Mouse (Mus musculus): Measurements from ENCODE around the gene Zmpste24. TPM values are rescaled to one million over a fixed set of nuclear protein-coding genes. Genes with fewer than 3 reads are reported as not detected.
A peak's percentile ranks its signal among the peaks of the same experiment; 100 is the strongest.

Gene Zmpste24
- polyA plus RNA-seq (2014; fragmentation: Nextera tagmentation; extraction: Ambion mirVana) = 24.3 and 28.2 TPM in 2 replicates

DNA sequence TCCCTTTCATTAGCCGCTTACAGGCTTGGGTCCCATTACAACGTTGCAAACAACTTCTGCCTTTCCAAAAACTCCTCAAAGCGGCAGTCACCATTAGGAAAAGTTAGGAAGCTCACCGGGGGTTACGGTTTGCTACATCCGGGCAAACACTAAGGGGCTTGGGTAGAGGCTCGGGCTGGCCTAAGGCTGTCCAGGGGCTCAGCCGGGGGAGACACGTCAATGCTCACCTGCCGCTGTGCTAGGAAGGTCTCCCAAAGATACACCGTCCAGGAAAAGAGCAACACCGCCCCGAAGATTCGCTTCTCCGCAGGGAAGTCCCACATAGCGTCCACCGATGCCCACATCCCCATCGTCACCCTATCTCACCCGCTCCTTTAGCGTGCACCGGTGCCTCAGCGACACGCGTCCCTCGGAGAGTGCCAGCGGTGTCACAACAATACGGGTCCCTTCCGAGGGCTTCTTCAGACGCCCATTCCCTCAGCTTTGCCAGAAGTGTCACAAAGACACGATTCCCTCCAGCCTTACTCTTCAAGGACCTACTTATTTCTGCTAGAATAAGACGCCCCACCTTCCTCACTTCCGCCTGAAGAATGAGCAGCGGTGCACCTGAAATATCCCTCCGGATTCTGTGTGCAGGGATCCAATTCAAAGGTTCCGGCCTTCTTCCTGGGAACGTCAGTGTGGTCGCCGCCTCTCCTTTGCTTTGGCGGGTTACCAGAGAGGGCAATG lies at the start of gene Zmpste24:
Zmpste24 (minus strand) TSS at position 592 of the 729 bp plus-strand sequence.
- Histone ChIP-seq H3K27me3 (ENCODE audit: control insufficient read depth, insufficient read depth, low read length) (no peaks in the 10 kb centered on the region), H3K9ac (ENCODE audit: low read depth, low read length) (peak within 1 kb of the TSS; percentile 72), H3K9me3 (ENCODE audit: control insufficient read depth, low read length) (no peaks in the 10 kb centered on the region), H3K36me3 (ENCODE audit: control insufficient read depth, insufficient read depth, low read length) (peaks cover 11% of the 10 kb centered on the region), H3K4me2 (replicated peaks; ENCODE audit: low read depth, low read length) (peak within 1 kb of the TSS; percentile 76), H3K4me3 (ENCODE audit: low read depth, low read length) (peak within 1 kb of the TSS; percentile 79), H3K4me1 (replicated peaks; ENCODE audit: control insufficient read depth, insufficient read depth, low read length) (0 out of 2 replicates have a peak, but pooled peaks cover 2% of the 10 kb centered on the region), H3K27ac (ENCODE audit: low read depth, low read length) (0 out of 2 replicates have a peak within 1 kb of the TSS, but pooled peaks have one; percentile 6)
- WGBS = under 1% methylated on average over 39 of the region's 39 CpGs
- DNase-seq (ENCODE audit: low spot score) = peak; percentile 92
- peak; percentile 90 for ATAC-seq (ENCODE audit: low FRiP score)

GRCm38 (mm10) chr4:121109126-121109525 lies 11.1 kb upstream of the Zmpste24 start, which contains the start of gene Tmco2:
Gene Tmco2, minus strand, starts transcription at chr4:121109226.
- Histone ChIP-seq H3K4me2 (replicated peaks; ENCODE audit: low read depth, low read length) (no peak within 1 kb of the TSS), H3K27ac (ENCODE audit: low read depth, low read length) (no peak within 1 kb of the TSS), H3K4me1 (replicated peaks; ENCODE audit: control insufficient read depth, insufficient read depth, low read length) (no peaks in the 10 kb centered on the region), H3K36me3 (ENCODE audit: control insufficient read depth, insufficient read depth, low read length) (no peaks in the 10 kb centered on the region), H3K27me3 (ENCODE audit: control insufficient read depth, insufficient read depth, low read length) (no peaks in the 10 kb centered on the region), H3K4me3 (ENCODE audit: low read depth, low read length) (no peak within 1 kb of the TSS), H3K9ac (ENCODE audit: low read depth, low read length) (no peak within 1 kb of the TSS), H3K9me3 (ENCODE audit: control insufficient read depth, low read length) (no peaks in the 10 kb centered on the region)
- ATAC-seq (ENCODE audit: low FRiP score) = no peak
- DNase-seq (ENCODE audit: low spot score) = no peak
- 94% methylated on average over 2 of the region's 2 CpGs for WGBS

DNA sequence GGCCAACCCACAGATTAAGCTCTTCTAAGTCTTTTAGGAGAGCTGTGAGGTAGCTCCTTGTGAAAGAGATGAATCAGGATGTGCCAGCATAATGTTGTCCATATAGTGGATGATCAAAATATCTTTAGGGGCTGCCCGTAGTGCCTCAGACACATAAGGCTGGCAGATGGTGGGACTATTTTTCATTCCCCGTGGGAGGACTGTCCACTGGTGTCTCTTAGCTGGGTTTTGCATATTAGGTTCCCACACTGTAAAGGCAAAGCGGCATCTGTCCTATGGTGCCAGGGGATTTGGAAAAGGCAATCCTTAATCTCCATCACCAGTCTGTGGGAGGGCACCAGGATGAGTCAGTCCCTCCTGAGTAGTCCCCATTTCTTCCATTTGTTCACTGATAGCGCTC lies 5.3 kb upstream of the Zmpste24 start:
- ATAC-seq (ENCODE audit: low FRiP score) = no peak

DNA sequence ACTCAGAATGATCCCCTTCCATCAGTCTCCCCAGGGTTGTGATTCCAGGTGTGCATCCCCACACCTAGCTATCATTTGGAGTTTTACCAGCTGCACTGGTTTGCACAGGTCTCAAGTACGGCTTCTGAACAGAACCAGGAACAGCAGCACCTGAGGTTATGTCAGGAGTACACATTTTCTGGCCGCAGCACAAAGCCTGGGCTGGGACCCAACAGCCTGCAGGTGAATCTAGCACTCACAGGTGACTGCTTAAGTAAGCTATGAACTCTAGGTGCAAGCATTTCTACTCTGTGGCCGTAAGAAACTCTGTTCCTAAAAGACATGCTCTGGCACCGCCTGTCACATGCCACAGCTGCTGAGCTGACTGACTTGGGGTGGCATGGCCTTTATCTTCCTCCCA lies 7.8 kb downstream of the Zmpste24 start:
- no peaks in the 10 kb centered on the region for H3K9me3 ChIP-seq (ENCODE audit: control insufficient read depth, low read length)
- WGBS = 97% methylated on average over 4 of the region's 4 CpGs
- DNase-seq (ENCODE audit: low spot score) (no peak), ATAC-seq (ENCODE audit: low FRiP score) (no peak)
- no peaks in the 10 kb centered on the region for H3K4me1 ChIP-seq (replicated peaks; ENCODE audit: control insufficient read depth, insufficient read depth, low read length)
- H3K36me3 ChIP-seq (ENCODE audit: control insufficient read depth, insufficient read depth, low read length) = peaks cover 11% of the 10 kb centered on the region
- H3K4me3 ChIP-seq (ENCODE audit: low read depth, low read length) = no peak overlapping the region
- no peaks in the 10 kb centered on the region for H3K27me3 ChIP-seq (ENCODE audit: control insufficient read depth, insufficient read depth, low read length)
- H3K4me2 ChIP-seq (replicated peaks; ENCODE audit: low read depth, low read length) = no peak overlapping the region
- H3K27ac ChIP-seq (ENCODE audit: low read depth, low read length) = no peak overlapping the region
- no peak overlapping the region for H3K9ac ChIP-seq (ENCODE audit: low read depth, low read length)

More for the DNA sequence above, 5.3 kb upstream of the Zmpste24 start:
- Histone ChIP-seq H3K9ac (ENCODE audit: low read depth, low read length) (no peak overlapping the region), H3K4me1 (replicated peaks; ENCODE audit: control insufficient read depth, insufficient read depth, low read length) (no peaks in the 10 kb centered on the region), H3K36me3 (ENCODE audit: control insufficient read depth, insufficient read depth, low read length) (no peaks in the 10 kb centered on the region), H3K4me3 (ENCODE audit: low read depth, low read length) (no peak overlapping the region), H3K27ac (ENCODE audit: low read depth, low read length) (no peak overlapping the region), H3K27me3 (ENCODE audit: control insufficient read depth, insufficient read depth, low read length) (no peaks in the 10 kb centered on the region), H3K4me2 (replicated peaks; ENCODE audit: low read depth, low read length) (no peak overlapping the region), H3K9me3 (ENCODE audit: control insufficient read depth, low read length) (no peaks in the 10 kb centered on the region)
- DNase-seq (ENCODE audit: low spot score) = no peak
- WGBS = 75% methylated on average over 4 of the region's 4 CpGs

- 93% methylated on average over 2 of the region's 2 CpGs for WGBS
- no peak overlapping the region for H3K9ac ChIP-seq (ENCODE audit: low read depth, low read length)
- H3K9me3 ChIP-seq (ENCODE audit: control insufficient read depth, low read length) = no peaks in the 10 kb centered on the region
- ATAC-seq (ENCODE audit: low FRiP score) (no peak), DNase-seq (ENCODE audit: low spot score) (no peak)
- no peaks in the 10 kb centered on the region for H3K27me3 ChIP-seq (ENCODE audit: control insufficient read depth, insufficient read depth, low read length)
- H3K27ac ChIP-seq (ENCODE audit: low read depth, low read length) = no peak overlapping the region
- H3K4me3 ChIP-seq (ENCODE audit: low read depth, low read length) = no peak overlapping the region
- H3K36me3 ChIP-seq (ENCODE audit: control insufficient read depth, insufficient read depth, low read length) = peaks cover 6% of the 10 kb centered on the region; the same call in 1 of the 2 replicates
- H3K4me2 ChIP-seq (replicated peaks; ENCODE audit: low read depth, low read length) = no peak overlapping the region
- no peaks in the 10 kb centered on the region for H3K4me1 ChIP-seq (replicated peaks; ENCODE audit: control insufficient read depth, insufficient read depth, low read length)
These were observed 9.3 kb downstream of the Zmpste24 start for GRCm38 (mm10) chr4:121088696-121089095.

DNA sequence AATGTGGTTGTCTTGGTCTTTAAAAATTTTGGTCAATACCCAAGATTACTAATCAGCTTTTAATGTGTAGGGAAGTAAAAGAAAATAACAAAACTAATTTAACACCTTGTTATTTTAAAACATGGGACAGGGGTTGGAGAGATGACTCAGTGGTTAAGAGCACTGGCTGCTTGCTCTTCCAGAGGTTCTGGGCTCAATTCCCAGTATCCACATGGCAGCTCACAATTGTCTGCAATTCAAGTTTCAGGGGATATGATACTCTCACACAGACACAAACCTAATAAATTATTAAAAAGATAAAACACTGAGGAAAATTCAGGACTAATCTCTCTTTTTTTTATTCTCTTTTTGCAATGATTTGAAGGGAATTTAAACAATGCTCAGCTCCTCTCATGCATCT lies 13.5 kb downstream of the Zmpste24 start:
- ATAC-seq (ENCODE audit: low FRiP score) (no peak), DNase-seq (ENCODE audit: low spot score) (no peak)
- H3K4me1 ChIP-seq (replicated peaks; ENCODE audit: control insufficient read depth, insufficient read depth, low read length) = no peaks in the 10 kb centered on the region
- no peaks in the 10 kb centered on the region for H3K27me3 ChIP-seq (ENCODE audit: control insufficient read depth, insufficient read depth, low read length)
- H3K9me3 ChIP-seq (ENCODE audit: control insufficient read depth, low read length) = no peaks in the 10 kb centered on the region
- no peak overlapping the region for H3K4me3 ChIP-seq (ENCODE audit: low read depth, low read length)
- H3K36me3 ChIP-seq (ENCODE audit: control insufficient read depth, insufficient read depth, low read length) = no peaks in the 10 kb centered on the region
- H3K27ac ChIP-seq (ENCODE audit: low read depth, low read length) = no peak overlapping the region
- no peak overlapping the region for H3K9ac ChIP-seq (ENCODE audit: low read depth, low read length)
- no peak overlapping the region for H3K4me2 ChIP-seq (replicated peaks; ENCODE audit: low read depth, low read length)

DNA sequence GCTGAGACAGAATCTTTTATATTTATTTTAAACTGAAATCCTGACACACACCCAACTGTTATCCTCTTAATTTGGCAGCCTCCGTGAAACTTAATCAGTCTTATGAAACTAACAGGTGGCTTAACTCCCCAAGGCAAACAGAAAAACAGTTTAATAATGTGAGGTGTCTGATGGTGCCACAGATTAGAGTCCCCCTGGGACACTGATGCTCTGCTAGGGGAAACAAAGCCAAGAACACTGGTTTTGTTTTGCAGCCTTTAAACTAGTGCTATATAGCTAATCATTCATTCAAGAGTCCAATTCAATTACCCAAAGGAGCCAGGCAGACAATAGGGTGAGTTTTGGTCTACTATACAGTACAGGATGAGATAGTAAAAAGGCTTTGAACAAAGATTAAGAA lies 17.6 kb downstream of the Zmpste24 start:
- ATAC-seq (ENCODE audit: low FRiP score) = no peak
- no peak overlapping the region for H3K4me2 ChIP-seq (replicated peaks; ENCODE audit: low read depth, low read length)
- 0 out of 2 replicates have a peak, but pooled peaks cover 3% of the 10 kb centered on the region for H3K36me3 ChIP-seq (ENCODE audit: control insufficient read depth, insufficient read depth, low read length)

DNA sequence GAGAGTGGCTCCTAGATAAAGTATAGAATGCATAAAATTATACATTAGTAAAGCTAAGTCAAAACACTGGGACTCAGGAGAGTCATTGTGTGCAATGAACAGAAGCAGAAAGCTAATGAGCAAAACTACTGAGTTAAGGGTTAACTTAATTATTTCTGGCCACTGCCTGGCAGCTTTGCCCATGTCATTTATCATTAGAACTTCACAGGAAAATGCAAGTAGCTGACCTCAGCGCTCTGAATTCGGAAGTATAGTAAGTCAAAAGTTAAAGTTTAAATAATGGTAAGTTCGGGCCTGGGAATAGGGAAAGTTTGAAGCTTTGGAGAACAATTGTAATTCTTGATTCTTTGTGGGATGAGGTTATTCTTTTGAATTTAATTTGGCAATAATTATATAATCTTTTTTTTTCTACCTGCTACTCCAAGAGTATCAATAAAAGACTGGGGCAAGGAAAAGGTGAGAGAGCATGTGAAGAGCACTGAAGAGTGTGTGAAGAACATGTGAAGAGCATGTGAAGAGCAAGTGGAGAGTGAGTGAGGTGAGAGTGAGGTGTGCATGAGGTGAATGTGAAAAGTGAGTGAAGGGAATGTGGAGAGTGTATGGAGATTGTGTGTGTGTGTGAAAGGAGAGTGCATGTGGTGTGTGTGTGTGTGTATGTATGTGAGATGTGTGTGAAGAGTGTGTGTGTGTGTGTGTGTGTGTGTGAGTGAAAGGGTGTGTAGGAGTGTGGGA lies 20.0 kb downstream of the Zmpste24 start:
- no peaks in the 10 kb centered on the region for H3K4me1 ChIP-seq (replicated peaks; ENCODE audit: control insufficient read depth, insufficient read depth, low read length)
- H3K36me3 ChIP-seq (ENCODE audit: control insufficient read depth, insufficient read depth, low read length) = 0 out of 2 replicates have a peak, but pooled peaks cover 3% of the 10 kb centered on the region
- H3K9ac ChIP-seq (ENCODE audit: low read depth, low read length) = no peak overlapping the region
- WGBS = 56% methylated on average over 3 of the region's 3 CpGs
- H3K27ac ChIP-seq (ENCODE audit: low read depth, low read length) = no peak overlapping the region
- H3K9me3 ChIP-seq (ENCODE audit: control insufficient read depth, low read length) = no peaks in the 10 kb centered on the region
- no peak for DNase-seq (ENCODE audit: low spot score)
- no peak overlapping the region for H3K4me3 ChIP-seq (ENCODE audit: low read depth, low read length)
- no peak overlapping the region for H3K4me2 ChIP-seq (replicated peaks; ENCODE audit: low read depth, low read length)
- no peak for ATAC-seq (ENCODE audit: low FRiP score)
- no peaks in the 10 kb centered on the region for H3K27me3 ChIP-seq (ENCODE audit: control insufficient read depth, insufficient read depth, low read length)

More for the DNA sequence above, 17.6 kb downstream of the Zmpste24 start:
- Histone ChIP-seq H3K4me3 (ENCODE audit: low read depth, low read length) (no peak overlapping the region), H3K9me3 (ENCODE audit: control insufficient read depth, low read length) (no peaks in the 10 kb centered on the region), H3K9ac (ENCODE audit: low read depth, low read length) (no peak overlapping the region), H3K4me1 (replicated peaks; ENCODE audit: control insufficient read depth, insufficient read depth, low read length) (no peaks in the 10 kb centered on the region), H3K27me3 (ENCODE audit: control insufficient read depth, insufficient read depth, low read length) (no peaks in the 10 kb centered on the region), H3K27ac (ENCODE audit: low read depth, low read length) (no peak overlapping the region)
- DNase-seq (ENCODE audit: low spot score) = no peak
- 81% methylated on average over 1 of the region's 1 CpGs for WGBS

All from hindbrain, embryonic 11.5 days (tissue).